Mouse (Mus musculus): ENCODE results near the gene Mfsd10. TPM values are rescaled to one million over a fixed set of nuclear protein-coding genes. Genes with fewer than 3 reads are reported as not detected.
A peak's percentile ranks its signal among the peaks of the same experiment; 100 is the strongest.

Gene Mfsd10
- 1 to 10 TPM; 6.9 to 9.2 TPM for total RNA-seq (2021)
- long read RNA-seq, experiment 1, partial matches to known transcripts = 1 of 1 reads
- long read RNA-seq, experiment 1, other reads (novel, unspliced or antisense) = 0 of 1 reads
- long read RNA-seq, experiment 2, transcript Mfsd10-201 (13 exons, 1,907 nt) = major isoform, 7 of 13 reads
- long read RNA-seq, experiment 2, partial matches to known transcripts = 1 of 13 reads
- long read RNA-seq, experiment 2, other reads (novel, unspliced or antisense) = 3 of 13 reads

GRCm38 (mm10) chr5:34636481-34637287 lies at the start of gene Mfsd10:
Gene Mfsd10 (minus strand): TSS chr5:34637212.
- peak; percentile 87 for DNase-seq
- intact Hi-C loops (cut with DNase I; ENCODE audit: low total_unique reads) = no loop called here

GRCm38 (mm10) chr5:34670280-34670679 lies 33.3 kb upstream of the Mfsd10 start:
- intact Hi-C loops (cut with DNase I; ENCODE audit: low total_unique reads) = no loop called here

GRCm38 (mm10) chr5:34669493-34669892 lies 32.5 kb upstream of the Mfsd10 start:
- intact Hi-C loops (cut with DNase I; ENCODE audit: low total_unique reads) = no loop called here
- DNase-seq = no peak

More at GRCm38 (mm10) chr5:34670280-34670679, 33.3 kb upstream of the Mfsd10 start:
- DNase-seq = no peak

- DNase-seq = no peak
- intact Hi-C loops (cut with DNase I; ENCODE audit: low total_unique reads) = no loop called here
These were observed 26.2 kb upstream of the Mfsd10 start for GRCm38 (mm10) chr5:34663231-34663630.

- intact Hi-C loops (cut with DNase I; ENCODE audit: low total_unique reads) = no loop called here
- DNase-seq = no peak
These were observed 24.9 kb upstream of the Mfsd10 start for GRCm38 (mm10) chr5:34661909-34662308.

- no peak for DNase-seq
- intact Hi-C loops (cut with DNase I; ENCODE audit: low total_unique reads) = no loop called here
These were observed 23.6 kb upstream of the Mfsd10 start for GRCm38 (mm10) chr5:34660591-34661130.

- DNase-seq = peak; percentile 99
- intact Hi-C loops (cut with DNase I; ENCODE audit: low total_unique reads) = no loop called here
These were observed 22.9 kb upstream of the Mfsd10 start, which contains the start of the genes Nop14 and Grk4 for GRCm38 (mm10) chr5:34659686-34660590. Gene Nop14 (minus strand): TSS chr5:34660148. Gene Grk4 (plus strand): TSS chr5:34660379.

- DNase-seq = no peak
- intact Hi-C loops (cut with DNase I; ENCODE audit: low total_unique reads) = no loop called here
These were observed 20.5 kb upstream of the Mfsd10 start for GRCm38 (mm10) chr5:34657556-34657955.

GRCm38 (mm10) chr5:34654881-34655280 lies 17.9 kb upstream of the Mfsd10 start:
- intact Hi-C loops (cut with DNase I; ENCODE audit: low total_unique reads) = no loop called here
- no peak for DNase-seq

- DNase-seq = no peak
- intact Hi-C loops (cut with DNase I; ENCODE audit: low total_unique reads) = no loop called here
These were observed 15.9 kb upstream of the Mfsd10 start for GRCm38 (mm10) chr5:34652961-34653360.

GRCm38 (mm10) chr5:34647581-34647980 lies 10.6 kb upstream of the Mfsd10 start:
- peak; percentile 36 for DNase-seq
- intact Hi-C loops (cut with DNase I; ENCODE audit: low total_unique reads) = no loop called here

- no peak for DNase-seq
- intact Hi-C loops (cut with DNase I; ENCODE audit: low total_unique reads) = no loop called here
These were observed 5.9 kb upstream of the Mfsd10 start for GRCm38 (mm10) chr5:34642932-34643331.

- DNase-seq = no peak
- intact Hi-C loops (cut with DNase I; ENCODE audit: low total_unique reads) = loop anchor here (1.0 kb wide), 1 partner anchor 124 kb away; no protein-coding TSS in a partner anchor
These were observed 5.0 kb upstream of the Mfsd10 start for GRCm38 (mm10) chr5:34641991-34642390.

- intact Hi-C loops (cut with DNase I; ENCODE audit: low total_unique reads) = no loop called here
- no peak for DNase-seq
These were observed 662 bp upstream of the Mfsd10 start for GRCm38 (mm10) chr5:34637591-34638156.

- intact Hi-C loops (cut with DNase I; ENCODE audit: low total_unique reads) = no loop called here
- DNase-seq = no peak
These were observed 1.3 kb downstream of the Mfsd10 start for GRCm38 (mm10) chr5:34635665-34636192.

- intact Hi-C loops (cut with DNase I; ENCODE audit: low total_unique reads) = no loop called here
- no peak for DNase-seq
These were observed 2.1 kb downstream of the Mfsd10 start for GRCm38 (mm10) chr5:34634746-34635400.

- DNase-seq = peak; percentile 60
These were observed 3.4 kb downstream of the Mfsd10 start for GRCm38 (mm10) chr5:34633641-34634040.

GRCm38 (mm10) chr5:34632996-34633395 lies 4.0 kb downstream of the Mfsd10 start:
- no peak for DNase-seq
- intact Hi-C loops (cut with DNase I; ENCODE audit: low total_unique reads) = no loop called here

More at GRCm38 (mm10) chr5:34633641-34634040, 3.4 kb downstream of the Mfsd10 start:
- intact Hi-C loops (cut with DNase I; ENCODE audit: low total_unique reads) = no loop called here
